Mouse (Mus musculus): Measurements from ENCODE around the gene Stk11. TPM values are rescaled to one million over a fixed set of nuclear protein-coding genes. Genes with fewer than 3 reads are reported as not detected.

Gene Stk11
- polyA plus RNA-seq, 1 experiment, result 222 TPM

GRCm38 (mm10) chr10:80149291-80150225, 34.0 kb downstream of the Stk11 start:
- no peaks in the 10 kb centered on the region for H3K27me3 ChIP-seq (ENCODE audit: control insufficient read depth, insufficient read depth, low read length)
- peak overlapping the region; percentile 90 for H3K4me3 ChIP-seq (ENCODE audit: control insufficient read depth, low read depth, low read length)
- peaks cover 3% of the 10 kb centered on the region; the same call in 1 of the 2 replicates for H3K36me3 ChIP-seq (ENCODE audit: control insufficient read depth, insufficient read depth, low read length)
- TF ChIP-seq POLR2A (IDR thresholded peaks at IDR 0.05; ENCODE audit: control insufficient read depth, low read depth, low read length), result no peak; the same call in 1 of the 2 replicates
- TF ChIP-seq CTCF (IDR thresholded peaks at IDR 0.05; ENCODE audit: control insufficient read depth, insufficient read depth, insufficient replicate concordance, low read depth, low read length), result no peak
- H3K27ac ChIP-seq (ENCODE audit: control insufficient read depth, insufficient read depth, low read depth, low read length), result peak overlapping the region; percentile 89
- peaks cover 44% of the 10 kb centered on the region for H3K4me1 ChIP-seq (ENCODE audit: control insufficient read depth, insufficient read depth, low read length)

- no peaks in the 10 kb centered on the region; the same call in 1 of the 2 replicates for H3K36me3 ChIP-seq (ENCODE audit: control insufficient read depth, insufficient read depth, low read length)
- H3K27me3 ChIP-seq (ENCODE audit: control insufficient read depth, insufficient read depth, low read length), result no peaks in the 10 kb centered on the region
- TF ChIP-seq CTCF (IDR thresholded peaks at IDR 0.05; ENCODE audit: control insufficient read depth, insufficient read depth, insufficient replicate concordance, low read depth, low read length) (no peak), POLR2A (IDR thresholded peaks at IDR 0.05; ENCODE audit: control insufficient read depth, low read depth, low read length) (no peak)
- peak overlapping the region; percentile 90 for H3K4me3 ChIP-seq (ENCODE audit: control insufficient read depth, low read depth, low read length)
- peaks cover 44% of the 10 kb centered on the region for H3K4me1 ChIP-seq (ENCODE audit: control insufficient read depth, insufficient read depth, low read length)
- peak overlapping the region; percentile 78 for H3K27ac ChIP-seq (ENCODE audit: control insufficient read depth, insufficient read depth, low read depth, low read length)
These were observed 34.9 kb downstream of the Stk11 start for GRCm38 (mm10) chr10:80150226-80151210.

DNA sequence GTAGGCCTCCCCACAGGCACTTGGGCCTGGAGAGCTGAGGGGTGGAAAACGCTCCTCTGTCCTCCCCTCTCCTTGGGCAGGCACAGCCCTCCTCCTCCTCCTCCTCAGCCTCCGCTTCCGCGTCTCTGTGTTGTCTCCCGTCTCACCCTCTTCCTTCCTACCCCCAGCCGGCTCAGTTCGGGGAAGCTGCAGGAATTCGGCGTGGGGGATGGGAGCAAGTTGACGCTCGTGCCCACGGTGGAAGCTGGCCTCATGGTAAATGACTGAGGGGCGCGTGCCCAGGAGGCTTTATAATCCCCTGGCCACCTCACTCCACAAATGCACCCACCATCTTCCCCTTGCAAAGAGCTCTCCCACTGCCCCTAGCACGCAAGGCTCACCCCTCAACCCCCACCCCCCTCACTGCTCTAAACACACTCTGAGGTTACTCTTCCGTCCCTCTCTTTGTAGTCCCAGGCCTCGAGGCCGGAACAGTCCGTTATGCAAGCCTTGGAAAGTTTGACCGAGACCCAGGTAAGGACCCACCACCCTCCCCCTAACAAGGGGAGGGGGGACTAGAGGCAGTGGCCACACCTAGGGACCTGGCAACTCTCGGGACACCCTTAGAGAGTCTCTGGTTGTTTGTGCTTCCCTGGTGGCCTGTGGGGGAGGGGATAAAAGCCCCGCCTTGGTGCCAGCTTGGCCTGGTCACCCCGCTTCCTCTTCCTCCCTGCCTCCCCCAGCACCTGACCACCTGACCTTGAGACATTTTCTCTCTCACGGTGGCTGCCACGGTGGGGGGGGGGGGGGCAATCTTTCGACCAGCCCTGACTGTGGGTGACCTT, 35.8 kb downstream of the Stk11 start:
- Histone ChIP-seq H3K27me3 (ENCODE audit: control insufficient read depth, insufficient read depth, low read length) (no peaks in the 10 kb centered on the region), H3K36me3 (ENCODE audit: control insufficient read depth, insufficient read depth, low read length) (no peaks in the 10 kb centered on the region), H3K4me3 (ENCODE audit: control insufficient read depth, low read depth, low read length) (peak overlapping the region; percentile 90), H3K27ac (ENCODE audit: control insufficient read depth, insufficient read depth, low read depth, low read length) (peak overlapping the region; percentile 66), H3K4me1 (ENCODE audit: control insufficient read depth, insufficient read depth, low read length) (peaks cover 39% of the 10 kb centered on the region)
- TF ChIP-seq CTCF (IDR thresholded peaks at IDR 0.05; ENCODE audit: control insufficient read depth, insufficient read depth, insufficient replicate concordance, low read depth, low read length) (no peak), POLR2A (IDR thresholded peaks at IDR 0.05; ENCODE audit: control insufficient read depth, low read depth, low read length) (no peak)

GRCm38 (mm10) chr10:80152071-80152872, 36.7 kb downstream of the Stk11 start:
- H3K4me3 ChIP-seq (ENCODE audit: control insufficient read depth, low read depth, low read length), result peak overlapping the region; percentile 90
- H3K27ac ChIP-seq (ENCODE audit: control insufficient read depth, insufficient read depth, low read depth, low read length), result peak overlapping the region; percentile 66
- H3K36me3 ChIP-seq (ENCODE audit: control insufficient read depth, insufficient read depth, low read length), result no peaks in the 10 kb centered on the region
- H3K4me1 ChIP-seq (ENCODE audit: control insufficient read depth, insufficient read depth, low read length), result peaks cover 40% of the 10 kb centered on the region
- H3K27me3 ChIP-seq (ENCODE audit: control insufficient read depth, insufficient read depth, low read length), result no peaks in the 10 kb centered on the region
- TF ChIP-seq POLR2A (IDR thresholded peaks at IDR 0.05; ENCODE audit: control insufficient read depth, low read depth, low read length), result no peak
- no peak for TF ChIP-seq CTCF (IDR thresholded peaks at IDR 0.05; ENCODE audit: control insufficient read depth, insufficient read depth, insufficient replicate concordance, low read depth, low read length)

GRCm38 (mm10) chr10:80152873-80153260, 37.3 kb downstream of the Stk11 start:
- TF ChIP-seq POLR2A (IDR thresholded peaks at IDR 0.05; ENCODE audit: control insufficient read depth, low read depth, low read length), result no peak
- TF ChIP-seq CTCF (IDR thresholded peaks at IDR 0.05; ENCODE audit: control insufficient read depth, insufficient read depth, insufficient replicate concordance, low read depth, low read length), result no peak
- Histone ChIP-seq H3K27ac (ENCODE audit: control insufficient read depth, insufficient read depth, low read depth, low read length) (no peak overlapping the region), H3K36me3 (ENCODE audit: control insufficient read depth, insufficient read depth, low read length) (no peaks in the 10 kb centered on the region), H3K4me3 (ENCODE audit: control insufficient read depth, low read depth, low read length) (no peak overlapping the region), H3K4me1 (ENCODE audit: control insufficient read depth, insufficient read depth, low read length) (peaks cover 36% of the 10 kb centered on the region), H3K27me3 (ENCODE audit: control insufficient read depth, insufficient read depth, low read length) (no peaks in the 10 kb centered on the region)

DNA sequence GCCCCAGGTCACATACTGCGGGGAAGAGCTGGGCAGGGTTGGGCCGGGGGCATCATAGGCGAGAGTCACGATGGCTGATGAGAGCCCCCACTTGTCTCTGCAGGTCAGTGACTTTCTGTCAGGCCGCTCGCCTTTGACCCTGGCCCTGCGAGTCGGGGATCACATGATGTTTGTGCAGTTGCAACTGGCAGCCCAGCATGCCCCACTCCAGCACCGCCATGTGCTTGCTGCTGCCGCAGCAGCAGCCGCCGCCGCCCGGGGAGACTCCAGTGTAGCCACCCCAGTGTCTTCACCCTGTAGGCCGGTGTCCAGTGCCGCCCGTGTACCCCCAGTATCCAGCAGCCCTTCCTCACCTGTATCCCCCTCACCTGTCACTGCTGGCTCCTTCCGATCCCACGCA, 38.1 kb downstream of the Stk11 start:
- Histone ChIP-seq H3K27me3 (ENCODE audit: control insufficient read depth, insufficient read depth, low read length) (no peaks in the 10 kb centered on the region), H3K27ac (ENCODE audit: control insufficient read depth, insufficient read depth, low read depth, low read length) (no peak overlapping the region), H3K4me3 (ENCODE audit: control insufficient read depth, low read depth, low read length) (no peak overlapping the region), H3K36me3 (ENCODE audit: control insufficient read depth, insufficient read depth, low read length) (no peaks in the 10 kb centered on the region), H3K4me1 (ENCODE audit: control insufficient read depth, insufficient read depth, low read length) (peaks cover 36% of the 10 kb centered on the region)
- no peak for TF ChIP-seq CTCF (IDR thresholded peaks at IDR 0.05; ENCODE audit: control insufficient read depth, insufficient read depth, insufficient replicate concordance, low read depth, low read length)
- TF ChIP-seq POLR2A (IDR thresholded peaks at IDR 0.05; ENCODE audit: control insufficient read depth, low read depth, low read length), result no peak
